Mouse (Mus musculus): ENCODE data around the gene Echdc2.

Gene Echdc2

DNA sequence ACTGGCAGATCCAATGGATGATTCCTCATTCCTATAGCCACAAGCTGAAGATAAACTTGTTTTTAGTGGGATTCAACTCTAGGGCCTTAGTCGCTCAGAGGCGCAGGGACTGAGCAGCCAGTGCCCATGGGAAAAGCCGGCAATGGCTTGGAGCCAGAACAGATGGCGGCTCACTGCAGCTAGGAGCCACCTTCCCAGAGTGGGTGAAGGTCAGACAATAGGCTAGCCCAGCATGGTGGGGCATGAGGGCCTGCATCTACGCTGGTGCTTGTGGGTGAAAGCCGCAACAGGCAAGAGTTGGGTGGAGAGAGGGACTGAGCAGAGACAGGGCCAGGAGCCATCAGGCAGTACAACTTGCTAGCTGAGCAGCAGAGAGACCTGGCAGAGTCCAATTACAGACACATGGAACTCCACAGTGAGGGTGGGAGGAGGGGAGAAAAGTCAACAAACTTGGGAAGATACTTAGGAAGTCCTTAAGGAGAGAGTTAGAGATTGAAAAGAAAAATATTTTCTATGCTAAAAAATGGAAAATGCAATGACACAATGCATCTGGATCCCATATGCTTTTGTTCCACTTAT is 31.1 kb downstream of the Echdc2 start:
- in situ Hi-C loops (cut with MboI; ENCODE audit: low sequenced_read_pairs): no loop called here

DNA sequence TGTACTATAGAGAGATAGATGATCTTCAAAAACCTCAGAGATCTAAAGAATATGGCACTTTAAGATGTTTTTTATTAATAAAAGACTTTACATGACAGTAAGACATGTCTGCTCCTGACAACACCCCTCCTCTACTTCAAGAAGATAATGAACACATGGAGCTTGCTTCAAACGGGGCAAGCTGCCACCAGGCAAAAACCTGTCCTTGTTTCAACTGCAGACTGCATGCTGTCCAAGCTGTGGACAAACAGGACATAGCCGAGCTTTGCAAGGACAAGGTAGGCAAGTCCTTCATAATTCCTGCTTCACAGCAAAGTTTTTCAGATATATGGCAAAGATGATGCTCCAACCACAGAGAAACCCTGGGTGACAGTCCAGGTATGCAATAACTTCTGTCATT is 34.0 kb downstream of the Echdc2 start:
- in situ Hi-C loops (cut with MboI; ENCODE audit: low sequenced_read_pairs): no loop called here

DNA sequence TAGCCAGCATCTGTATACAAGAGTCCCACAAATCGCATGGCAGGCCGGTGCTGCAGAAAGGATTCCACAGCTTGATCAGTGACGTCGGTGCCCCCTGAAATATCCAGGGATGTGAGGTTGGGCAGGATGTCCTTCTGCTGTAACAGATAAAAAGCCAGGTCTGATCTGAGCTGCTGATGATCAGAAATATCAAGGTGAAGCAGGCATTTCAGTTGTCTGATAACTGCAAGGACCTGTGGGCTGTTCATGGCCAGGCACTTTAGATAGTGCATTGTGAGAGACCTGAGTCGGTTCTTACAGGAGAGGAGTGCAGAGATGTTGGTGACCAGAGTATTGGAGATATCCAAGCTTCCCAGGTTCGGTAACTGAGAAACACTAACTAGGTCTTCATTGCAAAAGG is 39.4 kb downstream of the Echdc2 start:
- in situ Hi-C loops (cut with MboI; ENCODE audit: low sequenced_read_pairs): no loop called here

DNA sequence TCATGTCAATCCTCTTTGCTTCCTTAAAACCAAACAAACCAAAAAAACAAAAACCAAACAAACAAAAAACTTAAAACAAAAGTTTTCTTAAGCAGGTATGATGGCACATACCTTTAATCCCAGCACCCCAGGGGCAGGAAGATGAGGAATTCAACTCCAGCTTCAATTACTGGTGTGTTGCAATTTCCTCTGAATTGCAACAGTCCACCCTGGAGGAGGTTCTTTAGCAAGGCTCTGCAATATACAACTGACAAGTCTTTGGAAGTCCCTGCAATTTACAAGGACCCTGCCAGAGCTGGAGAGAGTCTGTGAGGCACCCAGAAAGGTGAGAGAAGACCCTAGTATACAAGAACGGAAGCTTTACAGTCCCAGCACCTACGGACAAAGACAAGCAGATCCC is 47.8 kb downstream of the Echdc2 start:
- in situ Hi-C loops (cut with MboI; ENCODE audit: low sequenced_read_pairs): no loop called here

DNA sequence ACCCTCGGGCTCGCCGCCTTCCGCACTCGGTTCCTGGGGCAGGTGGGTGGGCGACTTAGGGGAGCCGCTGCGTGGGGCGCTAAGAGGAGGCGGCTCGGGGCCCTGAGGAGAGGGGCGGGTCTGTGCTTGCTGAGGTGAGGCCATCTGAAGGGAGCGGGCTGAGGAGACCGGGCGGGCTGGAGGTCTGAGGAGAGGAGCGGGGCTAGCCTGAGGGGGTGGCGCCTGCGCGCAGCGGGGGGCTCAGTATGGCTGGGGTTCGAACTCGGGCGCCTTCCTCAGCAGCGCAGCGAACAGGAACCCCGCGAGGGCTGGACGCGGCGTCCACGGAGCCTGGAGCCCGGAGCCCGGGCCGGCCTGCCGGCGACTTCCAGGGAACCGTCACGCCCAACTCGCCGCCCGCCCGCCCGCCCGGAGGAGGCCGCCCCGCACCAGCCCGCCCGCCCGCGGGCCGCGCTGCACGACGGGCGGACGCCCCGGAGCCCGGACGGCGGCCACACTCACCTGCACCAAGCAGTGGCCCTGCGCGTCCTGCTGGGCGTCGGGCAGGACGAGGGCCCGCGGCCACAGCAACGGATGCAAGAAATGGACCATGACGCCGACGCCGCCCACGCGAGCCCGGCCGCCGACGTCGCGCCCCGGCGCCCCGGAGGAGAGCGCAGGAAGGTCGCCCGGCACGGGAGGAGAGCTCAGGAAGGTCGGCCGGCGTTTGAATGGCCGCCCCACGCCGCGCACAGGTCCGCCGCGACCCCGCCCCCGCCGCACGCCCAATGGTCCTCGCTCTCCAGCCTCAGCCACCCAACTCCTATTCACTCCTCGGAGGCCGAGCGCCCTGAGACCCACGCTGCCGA is 52.3 kb downstream of the Echdc2 start, which contains the start of gene Zyg11a:
Zyg11a (minus strand) TSS at position 717 of the 848 bp plus-strand sequence.
- in situ Hi-C loops (cut with MboI; ENCODE audit: low sequenced_read_pairs): no loop called here

DNA sequence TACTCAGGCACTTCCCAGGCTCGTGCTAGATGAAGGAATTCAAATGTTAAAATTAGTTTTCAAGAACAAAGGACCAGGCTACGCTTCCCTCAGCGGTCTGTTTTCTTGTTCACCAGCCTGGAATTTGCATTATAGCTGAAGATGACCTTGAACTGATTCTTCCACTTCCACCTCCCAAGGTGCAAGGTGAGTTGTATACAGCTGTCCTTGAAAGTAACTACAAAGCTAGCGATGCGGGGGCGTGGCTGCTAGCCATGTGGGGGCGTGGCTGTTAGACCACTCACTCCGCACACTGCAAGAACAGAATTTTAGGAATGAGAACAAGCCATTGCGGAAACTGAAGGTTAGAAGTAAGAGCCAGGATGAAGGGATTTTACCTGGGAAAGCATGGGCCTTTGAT is 53.8 kb downstream of the Echdc2 start:
- in situ Hi-C loops (cut with MboI; ENCODE audit: low sequenced_read_pairs): no loop called here

DNA sequence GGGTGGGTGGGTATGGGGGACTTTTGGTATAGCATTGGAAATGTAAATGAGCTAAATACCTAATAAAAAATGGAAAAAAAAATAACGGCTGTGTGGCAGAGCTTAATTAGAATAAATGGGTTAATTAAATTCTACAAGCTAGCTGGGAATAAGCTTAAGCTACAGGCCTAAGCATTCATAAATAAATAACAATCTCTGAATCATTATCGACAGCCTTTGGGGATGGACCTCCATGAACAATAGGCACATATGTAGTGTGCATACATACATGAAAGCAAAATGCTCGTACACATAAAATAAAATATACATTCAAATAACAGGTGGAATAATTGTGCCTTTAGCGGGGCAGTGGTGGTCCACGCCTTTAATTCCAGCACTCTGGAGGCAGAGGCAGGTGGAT is 57.3 kb downstream of the Echdc2 start:
- in situ Hi-C loops (cut with MboI; ENCODE audit: low sequenced_read_pairs): no loop called here

DNA sequence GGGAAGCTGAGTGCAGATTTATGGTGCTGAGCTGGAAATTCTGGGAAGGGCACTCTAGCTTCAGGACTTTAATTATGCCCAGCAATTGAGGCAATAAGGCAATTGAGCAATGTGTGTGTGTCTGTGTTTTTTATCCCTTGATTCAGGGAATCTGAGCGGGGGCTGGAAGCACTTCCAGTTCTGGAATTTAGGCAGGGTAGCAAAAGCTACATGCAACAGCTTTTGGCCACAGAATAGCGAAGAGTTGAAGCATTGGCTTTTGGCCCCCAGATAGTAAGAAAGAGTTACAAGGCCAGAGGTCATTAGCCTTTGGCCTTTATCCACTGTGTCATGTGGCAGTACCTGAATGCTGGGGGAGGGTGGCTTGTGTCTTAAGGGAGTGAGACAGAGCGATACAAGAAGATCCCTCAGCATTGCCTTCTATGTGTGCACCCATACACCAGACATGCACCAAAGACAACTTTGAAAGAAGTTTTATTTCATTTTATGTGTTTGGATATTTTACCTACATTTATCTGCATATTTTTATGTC is 60.2 kb downstream of the Echdc2 start:
- in situ Hi-C loops (cut with MboI; ENCODE audit: low sequenced_read_pairs): no loop called here
